Mouse (Mus musculus) forebrain, embryonic 11.5 days (tissue): ENCODE measurements around the gene Edf1. TPM values are rescaled to one million over a fixed set of nuclear protein-coding genes. Genes with fewer than 3 reads are reported as not detected.

ENCODE experiments used
- ATAC-seq: fragments of 200-750 bp; cut with Nextera tagmentation; replicated peaks from 2 replicates; pipeline ENCODE4 v1.8.0; 2017; ENCODE audit warnings: moderate TSS enrichment; ENCODE audit not compliant: low FRiP score
- DNase-seq: peaks from one replicate; pipeline ENCODE4 v3.0.0-alpha.2; 2017; ENCODE audit warnings: low spot score
- H3K27ac ChIP-seq: fragments of 300-500 bp; sonication (generic); 2 replicates; pipeline ENCODE4 v1.5.1; 2014; ENCODE audit warnings: low read depth, low read length
- H3K27me3 ChIP-seq: fragments of 300-500 bp; sonication (generic); 2 replicates; pipeline ENCODE4 v1.6.1; 2014; ENCODE audit warnings: mild to moderate bottlenecking, low read length, mixed read lengths; ENCODE audit not compliant: control insufficient read depth, insufficient read depth
- H3K36me3 ChIP-seq: fragments of 300-500 bp; sonication (generic); 2 replicates; pipeline ENCODE4 v1.6.1; 2014; ENCODE audit warnings: mild to moderate bottlenecking, low read length, moderate library complexity, mixed read lengths; ENCODE audit not compliant: control insufficient read depth, insufficient read depth
- H3K4me1 ChIP-seq: fragments of 300-500 bp; sonication (generic); replicated peaks from 2 replicates; pipeline ENCODE4 v1.6.1; 2014; ENCODE audit warnings: low read length, mixed read lengths; ENCODE audit not compliant: control insufficient read depth, insufficient read depth
- H3K4me2 ChIP-seq: fragments of 300-500 bp; sonication (generic); 2 replicates; pipeline ENCODE4 v1.6.1; 2014; ENCODE audit warnings: low read depth, mild to moderate bottlenecking, low read length, moderate library complexity, mixed read lengths; ENCODE audit not compliant: severe bottlenecking
- H3K4me3 ChIP-seq: fragments of 300-500 bp; sonication (generic); 2 replicates; pipeline ENCODE4 v1.5.1; 2014; ENCODE audit warnings: low read depth, low read length
- H3K9ac ChIP-seq: fragments of 300-500 bp; sonication (generic); 2 replicates; pipeline ENCODE4 v1.6.1; 2014; ENCODE audit warnings: low read length
- H3K9me3 ChIP-seq: fragments of 300-500 bp; sonication (generic); 2 replicates; pipeline ENCODE4 v1.6.1; 2016; ENCODE audit warnings: low read length, mixed read lengths; ENCODE audit not compliant: control insufficient read depth
- WGBS: fragments of 180-500 bp; shearing (Covaris S2); extraction: QIAGEN DNeasy Blood & Tissue Kit; methylation state at CpG from one replicate; pipeline ENCODE4 v1.1.7; 2014; 5-methylcytosine and 5-hydroxymethylcytosine counted together
- polyA plus RNA-seq: library from polyadenylated mRNA; unstranded; fragments of >200 nt; fragmentation: Nextera tagmentation; extraction: Ambion mirVana; gene quantifications from 2 replicates; pipeline ENCODE4 v1.2.1, GENCODE M21; 2014

The Edf1 gene
- polyA plus RNA-seq, 1 experiment from 2014 or later: 371 TPM

- no peak for DNase-seq
- peaks cover 13% of the 10 kb centered on the region; the same call in 1 of the 2 replicates for H3K4me1 ChIP-seq
- no peak for ATAC-seq
- no peak overlapping the region for H3K9ac ChIP-seq
- no peak overlapping the region for H3K4me2 ChIP-seq
- no peak overlapping the region for H3K27ac ChIP-seq
- no peaks in the 10 kb centered on the region for H3K36me3 ChIP-seq
- no peak overlapping the region for H3K4me3 ChIP-seq
- peaks cover 6% of the 10 kb centered on the region for H3K27me3 ChIP-seq
- 91% methylated on average over 4 of the region's 4 CpGs for WGBS
- H3K9me3 ChIP-seq: no peaks in the 10 kb centered on the region
These were observed 13.6 kb downstream of the Edf1 start for GRCm38 (mm10) chr2:25571221-25571620.

- Histone ChIP-seq H3K36me3 (no peaks in the 10 kb centered on the region), H3K9ac (no peak overlapping the region), H3K4me3 (no peak overlapping the region)
These were observed 15.4 kb downstream of the Edf1 start for GRCm38 (mm10) chr2:25573068-25573467.

GRCm38 (mm10) chr2:25574136-25574535 lies 16.5 kb downstream of the Edf1 start:
- no peaks in the 10 kb centered on the region for H3K36me3 ChIP-seq
- H3K9ac ChIP-seq: peak overlapping the region; percentile 67
- DNase-seq (no peak), ATAC-seq (no peak)
- no peak overlapping the region for H3K27ac ChIP-seq
- H3K9me3 ChIP-seq: no peaks in the 10 kb centered on the region
- H3K27me3 ChIP-seq: peaks cover 35% of the 10 kb centered on the region
- H3K4me3 ChIP-seq: peak overlapping the region; percentile 61
- peak overlapping the region; percentile 90 for H3K4me2 ChIP-seq
- H3K4me1 ChIP-seq: peaks cover 20% of the 10 kb centered on the region
- 24% methylated on average over 11 of the region's 11 CpGs for WGBS

More at GRCm38 (mm10) chr2:25573068-25573467, 15.4 kb downstream of the Edf1 start:
- Histone ChIP-seq H3K4me2 (no peak overlapping the region; the same call in 1 of the 2 replicates), H3K27ac (no peak overlapping the region), H3K4me1 (peaks cover 20% of the 10 kb centered on the region), H3K27me3 (peaks cover 24% of the 10 kb centered on the region), H3K9me3 (no peaks in the 10 kb centered on the region)
- no peak for DNase-seq
- 80% methylated on average over 2 of the region's 2 CpGs for WGBS
- no peak for ATAC-seq

DNA sequence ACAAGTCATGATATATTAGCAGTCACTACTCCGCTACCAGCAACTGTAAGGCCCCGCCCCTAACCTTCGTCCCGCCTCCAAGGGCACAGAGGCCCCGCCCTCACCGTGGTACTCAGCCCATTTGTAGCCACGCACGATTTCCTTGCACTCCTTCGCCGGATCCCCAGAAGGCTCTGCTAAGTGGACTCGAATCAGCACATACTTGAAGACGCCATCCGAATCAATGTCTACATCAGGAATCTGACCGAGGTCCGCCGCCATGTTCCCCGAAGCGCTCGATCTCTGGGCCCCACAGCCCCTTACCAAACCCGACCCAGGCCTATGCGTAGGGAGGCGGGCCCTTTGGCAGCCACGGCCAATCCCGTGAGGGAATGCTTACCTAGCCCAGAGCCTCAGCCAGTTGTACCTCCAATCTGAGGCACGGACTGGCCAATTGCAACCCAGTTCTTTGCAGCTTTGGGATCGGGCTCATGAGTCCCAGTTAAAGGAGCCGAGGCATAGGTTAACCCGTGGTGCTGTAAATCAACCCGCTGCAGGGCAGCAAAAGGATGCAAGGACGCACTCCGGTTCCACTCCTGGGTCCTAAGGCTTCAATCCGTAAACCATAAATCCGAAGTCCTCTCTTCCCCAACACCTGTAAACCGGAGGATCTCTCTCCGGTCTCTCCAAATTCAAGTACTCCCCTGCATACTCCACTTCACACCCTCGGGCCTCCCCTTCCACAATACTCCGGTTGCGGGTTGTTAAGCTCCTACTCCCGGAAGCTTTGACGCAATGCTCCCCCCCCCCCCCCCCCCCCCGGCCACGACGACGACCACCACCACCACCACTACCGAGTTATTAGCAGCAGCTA lies 17.2 kb downstream of the Edf1 start, which contains the start of the genes Mamdc4 and Phpt1:
Gene Mamdc4, minus strand, starts transcription at position 267 of the 853 bp plus-strand sequence.
Gene Phpt1, minus strand, starts transcription at position 646 of the 853 bp plus-strand sequence.
- peak within 1 kb of the TSS; percentile 67 for H3K9ac ChIP-seq
- peak within 1 kb of the TSS; percentile 90 for H3K4me2 ChIP-seq
- peak; percentile 98 for ATAC-seq
- H3K4me1 ChIP-seq: peaks cover 24% of the 10 kb centered on the region
- no peaks in the 10 kb centered on the region for H3K36me3 ChIP-seq
- peak; percentile 96 for DNase-seq
- under 1% methylated on average over 41 of the region's 45 CpGs for WGBS
- no peaks in the 10 kb centered on the region for H3K9me3 ChIP-seq
- peak within 1 kb of the TSS; percentile 61 for H3K4me3 ChIP-seq
- peaks cover 42% of the 10 kb centered on the region for H3K27me3 ChIP-seq
- peak within 1 kb of the TSS; percentile 60 for H3K27ac ChIP-seq

DNA sequence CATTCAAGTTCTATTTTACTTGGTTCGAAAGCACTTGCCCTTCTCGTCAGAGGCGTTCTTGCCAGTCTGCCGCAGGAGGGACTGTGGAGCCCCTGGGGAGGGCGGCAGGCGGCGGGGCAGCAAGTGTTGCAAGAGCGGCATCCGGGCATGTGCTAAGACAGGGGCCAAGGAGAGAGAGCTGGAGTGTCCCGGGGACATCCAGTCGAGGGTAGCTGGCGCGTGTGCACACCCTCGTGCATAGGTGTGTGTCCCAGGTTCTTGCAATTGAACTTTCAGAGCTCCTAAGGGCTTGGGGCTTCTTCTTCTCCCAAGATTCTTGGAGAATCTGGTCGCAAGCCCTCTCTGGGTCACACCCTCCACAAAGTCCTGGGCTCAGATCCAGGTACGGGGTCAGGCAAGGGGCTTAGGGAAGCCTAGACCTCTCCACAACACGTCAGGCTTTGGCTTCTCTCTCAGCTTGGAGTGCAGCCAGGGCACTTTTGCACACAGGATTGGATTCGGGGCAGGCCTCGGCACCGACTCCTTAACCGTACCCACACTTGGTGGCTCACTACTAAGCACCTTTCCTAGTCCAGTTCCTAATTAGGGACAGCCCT lies 17.9 kb downstream of the Edf1 start:
- peak overlapping the region; percentile 61 for H3K4me3 ChIP-seq
- H3K4me1 ChIP-seq: peaks cover 24% of the 10 kb centered on the region
- no peak for ATAC-seq
- no peaks in the 10 kb centered on the region for H3K9me3 ChIP-seq
- WGBS: 13% methylated on average over 21 of the region's 21 CpGs
- no peaks in the 10 kb centered on the region for H3K36me3 ChIP-seq
- H3K9ac ChIP-seq: peak overlapping the region; percentile 67
- peak; percentile 74 for DNase-seq
- peak overlapping the region; percentile 83 for H3K4me2 ChIP-seq
- peaks cover 49% of the 10 kb centered on the region for H3K27me3 ChIP-seq
- H3K27ac ChIP-seq: peak overlapping the region; percentile 60; the same call in 1 of the 2 replicates

- Histone ChIP-seq H3K9me3 (no peaks in the 10 kb centered on the region), H3K9ac (peak overlapping the region; percentile 67; the same call in 1 of the 2 replicates), H3K27me3 (peaks cover 56% of the 10 kb centered on the region), H3K4me3 (no peak overlapping the region), H3K4me2 (peak overlapping the region; percentile 83), H3K27ac (no peak overlapping the region), H3K4me1 (peaks cover 25% of the 10 kb centered on the region), H3K36me3 (no peaks in the 10 kb centered on the region)
- DNase-seq: no peak
- 70% methylated on average over 16 of the region's 16 CpGs for WGBS
- ATAC-seq: no peak
These were observed 18.6 kb downstream of the Edf1 start for GRCm38 (mm10) chr2:25576028-25576850.

DNA sequence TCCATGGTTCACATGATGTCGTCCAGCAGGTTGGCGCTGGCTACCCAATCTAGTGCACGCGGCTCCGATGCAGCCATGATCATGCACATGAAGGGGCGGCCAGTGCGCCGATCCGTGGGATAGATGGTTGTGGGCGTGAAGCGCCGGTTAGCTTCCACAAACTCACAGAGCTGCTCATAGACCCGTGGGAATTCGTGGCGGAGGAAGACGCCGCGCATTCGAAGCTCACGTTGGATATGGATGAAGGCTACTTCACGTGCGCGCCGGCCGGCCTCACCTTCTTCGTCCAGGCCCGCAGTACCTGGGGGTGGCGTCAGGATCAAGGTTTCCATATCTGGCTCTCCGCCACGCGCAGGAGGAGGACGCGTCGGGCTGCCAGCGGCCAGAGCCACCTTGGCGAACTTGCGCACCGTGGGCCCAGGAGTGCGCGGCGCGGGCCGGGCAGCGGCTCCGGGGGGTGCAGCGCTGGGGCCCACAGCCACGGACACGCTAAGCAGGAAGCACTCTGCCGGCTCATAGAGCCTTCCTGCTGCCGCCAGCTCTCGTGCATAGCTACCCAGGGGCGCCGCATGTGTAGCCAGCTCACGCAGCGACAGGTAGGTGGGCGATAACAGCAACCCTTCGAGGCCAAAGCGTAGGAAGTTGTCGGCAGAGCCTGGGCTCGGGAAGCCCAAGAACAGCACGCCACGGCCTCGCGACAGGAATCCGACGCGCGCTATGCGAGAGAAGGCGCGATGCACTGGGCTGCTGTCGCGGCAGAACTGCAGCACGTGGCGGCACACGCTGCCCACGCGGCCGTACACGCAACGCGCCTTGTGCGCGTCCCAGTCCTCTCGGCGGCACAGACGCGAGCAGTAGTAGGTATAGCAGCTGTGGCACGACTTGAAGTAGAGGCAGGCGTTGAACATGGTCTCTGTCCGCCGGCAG lies 19.6 kb downstream of the Edf1 start:
- peak; percentile 58 for DNase-seq
- H3K27ac ChIP-seq: no peak overlapping the region
- peaks cover 58% of the 10 kb centered on the region for H3K27me3 ChIP-seq
- no peaks in the 10 kb centered on the region for H3K9me3 ChIP-seq
- H3K9ac ChIP-seq: peak overlapping the region; percentile 23; the same call in 1 of the 2 replicates
- peak overlapping the region; percentile 19 for H3K4me3 ChIP-seq
- H3K4me1 ChIP-seq: peaks cover 28% of the 10 kb centered on the region
- ATAC-seq: no peak
- H3K4me2 ChIP-seq: peak overlapping the region; percentile 31
- no peaks in the 10 kb centered on the region for H3K36me3 ChIP-seq
- WGBS: 14% methylated on average over 92 of the region's 92 CpGs
